Mouse (Mus musculus) heart, embryonic 14.5 days (tissue): ENCODE data around the gene Isy1. TPM values are rescaled to one million over a fixed set of nuclear protein-coding genes. Genes with fewer than 3 reads are reported as not detected.
A peak's percentile ranks its signal among the peaks of the same experiment; 100 is the strongest.

Experiments
- ATAC-seq: fragments of 200-750 bp; cut with Nextera tagmentation; 2 replicates; pipeline ENCODE4 v1.8.0; 2017; ENCODE audit warnings: low read depth, moderate TSS enrichment; ENCODE audit not compliant: insufficient number of reproducible peaks, insufficient read depth, low FRiP score
- H3K27ac ChIP-seq, 2 experiments: fragments of 200-500 bp in 1 of 2; fragments of 300-500 bp in 1 of 2; sonication (generic) in 1 of 2; replicated peaks in 1 of 2; 2 replicates each; pipeline ENCODE4 v1.5.1; 2012 to 2014; ENCODE audit warnings: low read depth in 2 of 2, low read length in 2 of 2, control low read depth in 1 of 2, mild to moderate bottlenecking in 1 of 2, mixed read lengths in 1 of 2; ENCODE audit not compliant: control insufficient read depth in 1 of 2, insufficient read depth in 1 of 2
- H3K27me3 ChIP-seq: fragments of 300-500 bp; sonication (generic); 2 replicates; pipeline ENCODE4 v1.6.1; 2014; ENCODE audit warnings: mild to moderate bottlenecking, low read length, control low read depth; ENCODE audit not compliant: control insufficient read depth, insufficient read depth
- H3K36me3 ChIP-seq: fragments of 300-500 bp; sonication (generic); 2 replicates; pipeline ENCODE4 v1.6.1; 2014; ENCODE audit warnings: mild to moderate bottlenecking, control low read depth, low read length, mixed read lengths; ENCODE audit not compliant: control insufficient read depth, insufficient read depth
- H3K4me1 ChIP-seq, 2 experiments: fragments of 200-500 bp in 1 of 2; fragments of 300-500 bp in 1 of 2; sonication (generic) in 1 of 2; 2 replicates each; pipeline ENCODE4 v1.6.1; 2012 to 2014; ENCODE audit warnings: low read length in 2 of 2, control low read depth in 1 of 2, mixed read lengths in 1 of 2; ENCODE audit not compliant: control insufficient read depth in 2 of 2, insufficient read depth in 2 of 2
- H3K4me2 ChIP-seq: fragments of 300-500 bp; sonication (generic); 2 replicates; pipeline ENCODE4 v1.6.1; 2014; ENCODE audit warnings: mild to moderate bottlenecking, low read length
- H3K4me3 ChIP-seq, 2 experiments: fragments of 200-500 bp in 1 of 2; fragments of 300-500 bp in 1 of 2; sonication (generic) in 1 of 2; 2 replicates each; pipeline ENCODE4 v1.5.1; 2012 to 2014; ENCODE audit warnings: low read length in 2 of 2, mild to moderate bottlenecking in 2 of 2, control low read depth in 1 of 2, low read depth in 1 of 2, moderate library complexity in 1 of 2; ENCODE audit not compliant: control insufficient read depth in 1 of 2, insufficient read depth in 1 of 2
- H3K9ac ChIP-seq: fragments of 300-500 bp; sonication (generic); 2 replicates; pipeline ENCODE4 v1.6.1; 2014; ENCODE audit warnings: mild to moderate bottlenecking, low read length
- H3K9me3 ChIP-seq: fragments of 300-500 bp; sonication (generic); 2 replicates; pipeline ENCODE4 v1.6.1; 2016; ENCODE audit warnings: low read length, control low read depth; ENCODE audit not compliant: control insufficient read depth
- WGBS: fragments of 180-500 bp; shearing (Covaris S2); extraction: QIAGEN DNeasy Blood & Tissue Kit; methylation state at CpG from one replicate; pipeline ENCODE4 v1.1.7; 2014; 5-methylcytosine and 5-hydroxymethylcytosine counted together
- polyA plus RNA-seq: library from polyadenylated mRNA; unstranded; fragments of >200 nt; fragmentation: Nextera tagmentation; extraction: Ambion mirVana; gene quantifications from 2 replicates; pipeline ENCODE4 v1.2.1, GENCODE M21; 2014

Gene Isy1
- polyA plus RNA-seq, 1 experiment from 2014 or later: 16.5 TPM

GRCm38 (mm10) chr6:87876068-87876643 is 37.6 kb upstream of the Isy1 start:
- H3K4me1 ChIP-seq: no peaks in the 10 kb centered on the region
- peak overlapping the region; percentile 8; the same call in 1 of the 2 replicates for H3K4me2 ChIP-seq
- no peak overlapping the region for H3K9ac ChIP-seq
- no peak overlapping the region for H3K4me3 ChIP-seq
- H3K27ac ChIP-seq: no peak overlapping the region
- 69% methylated on average over 13 of the region's 13 CpGs for WGBS
- H3K36me3 ChIP-seq: no peaks in the 10 kb centered on the region
- no peaks in the 10 kb centered on the region for H3K27me3 ChIP-seq
- no peaks in the 10 kb centered on the region for H3K9me3 ChIP-seq
- no peak for ATAC-seq

GRCm38 (mm10) chr6:87875562-87875961 is 37.0 kb upstream of the Isy1 start:
- WGBS: 75% methylated on average over 7 of the region's 7 CpGs
- Histone ChIP-seq H3K36me3 (no peaks in the 10 kb centered on the region), H3K9ac (no peak overlapping the region), H3K27ac (no peak overlapping the region), H3K9me3 (no peaks in the 10 kb centered on the region), H3K27me3 (no peaks in the 10 kb centered on the region), H3K4me2 (no peak overlapping the region), H3K4me3 (no peak overlapping the region), H3K4me1 (no peaks in the 10 kb centered on the region)
- ATAC-seq: no peak

GRCm38 (mm10) chr6:87875083-87875482 is 36.5 kb upstream of the Isy1 start:
- H3K9ac ChIP-seq: no peak overlapping the region
- no peak overlapping the region for H3K4me2 ChIP-seq
- H3K4me3 ChIP-seq: no peak overlapping the region
- no peaks in the 10 kb centered on the region for H3K36me3 ChIP-seq
- H3K27me3 ChIP-seq: no peaks in the 10 kb centered on the region
- H3K4me1 ChIP-seq: no peaks in the 10 kb centered on the region
- WGBS: 43% methylated on average over 1 of the region's 1 CpGs
- no peaks in the 10 kb centered on the region for H3K9me3 ChIP-seq
- no peak for ATAC-seq
- H3K27ac ChIP-seq: no peak overlapping the region

- Histone ChIP-seq H3K27ac (no peak overlapping the region), H3K27me3 (no peaks in the 10 kb centered on the region), H3K4me1 (peaks cover 3% of the 10 kb centered on the region in 2 experiments; a peak in 2 of 4 replicates), H3K36me3 (no peaks in the 10 kb centered on the region), H3K9me3 (no peaks in the 10 kb centered on the region), H3K9ac (no peak overlapping the region), H3K4me2 (no peak overlapping the region), H3K4me3 (no peak overlapping the region)
- no peak for ATAC-seq
- WGBS: 93% methylated on average over 2 of the region's 2 CpGs
Observed at GRCm38 (mm10) chr6:87873963-87874362, 35.4 kb upstream of the Isy1 start.

- no peak overlapping the region for H3K9ac ChIP-seq
- peaks cover 3 to 4% of the 10 kb centered on the region in 2 experiments; a peak in 2 of 4 replicates for H3K4me1 ChIP-seq
- 16% methylated on average over 1 of the region's 1 CpGs for WGBS
- no peaks in the 10 kb centered on the region for H3K27me3 ChIP-seq
- no peak for ATAC-seq
- no peak overlapping the region for H3K27ac ChIP-seq
- H3K9me3 ChIP-seq: no peaks in the 10 kb centered on the region
- H3K4me2 ChIP-seq: no peak overlapping the region
- H3K4me3 ChIP-seq: no peak overlapping the region
- H3K36me3 ChIP-seq: no peaks in the 10 kb centered on the region
Observed at GRCm38 (mm10) chr6:87873104-87873503, 34.5 kb upstream of the Isy1 start.

GRCm38 (mm10) chr6:87871240-87871639 is 32.6 kb upstream of the Isy1 start:
- Histone ChIP-seq H3K36me3 (no peaks in the 10 kb centered on the region), H3K27me3 (no peaks in the 10 kb centered on the region), H3K27ac (no peak overlapping the region), H3K4me1 (peaks cover 3 to 4% of the 10 kb centered on the region in 2 experiments; a peak in 2 of 4 replicates), H3K9me3 (no peaks in the 10 kb centered on the region), H3K9ac (no peak overlapping the region), H3K4me2 (no peak overlapping the region), H3K4me3 (no peak overlapping the region)
- WGBS: 82% methylated on average over 7 of the region's 7 CpGs
- no peak for ATAC-seq

GRCm38 (mm10) chr6:87870440-87870839 is 31.8 kb upstream of the Isy1 start:
- H3K4me1 ChIP-seq: peaks cover 3 to 4% of the 10 kb centered on the region in 2 experiments; a peak in 2 of 4 replicates
- no peak for ATAC-seq
- no peaks in the 10 kb centered on the region for H3K9me3 ChIP-seq
- WGBS: 57% methylated on average over 1 of the region's 1 CpGs
- no peaks in the 10 kb centered on the region for H3K27me3 ChIP-seq
- no peak overlapping the region for H3K9ac ChIP-seq
- no peaks in the 10 kb centered on the region for H3K36me3 ChIP-seq
- H3K27ac ChIP-seq: no peak overlapping the region
- H3K4me2 ChIP-seq: no peak overlapping the region
- H3K4me3 ChIP-seq: no peak overlapping the region
